Mouse (Mus musculus) embryonic facial prominence, embryonic 13.5 days (tissue): ENCODE results near the gene C4b. TPM values are rescaled to one million over a fixed set of nuclear protein-coding genes. Genes with fewer than 3 reads are reported as not detected.

Experiments used
- ATAC-seq: fragments of 200-750 bp; cut with Nextera tagmentation; 2 replicates; pipeline ENCODE4 v1.8.0; 2017; ENCODE audit warnings: low read depth; ENCODE audit not compliant: insufficient number of reproducible peaks, insufficient read depth, low FRiP score, low TSS enrichment
- H3K27ac ChIP-seq: fragments of 300-500 bp; sonication (generic); 2 replicates; pipeline ENCODE4 v1.5.1; 2015; ENCODE audit warnings: moderate library complexity, mild to moderate bottlenecking, inconsistent platforms
- H3K27me3 ChIP-seq: fragments of 300-500 bp; sonication (generic); 2 replicates; pipeline ENCODE4 v1.6.1; 2015; ENCODE audit warnings: mild to moderate bottlenecking, inconsistent platforms
- H3K36me3 ChIP-seq: fragments of 300-500 bp; sonication (generic); 2 replicates; pipeline ENCODE4 v1.6.1; 2015; ENCODE audit warnings: mild to moderate bottlenecking, inconsistent platforms
- H3K4me1 ChIP-seq: fragments of 300-500 bp; sonication (generic); 2 replicates; pipeline ENCODE4 v1.6.1; 2015; ENCODE audit warnings: inconsistent platforms
- H3K4me2 ChIP-seq: fragments of 300-500 bp; sonication (generic); 2 replicates; pipeline ENCODE4 v1.6.1; 2015; ENCODE audit warnings: moderate library complexity, mild to moderate bottlenecking, inconsistent platforms
- H3K4me3 ChIP-seq: fragments of 300-500 bp; sonication (generic); 2 replicates; pipeline ENCODE4 v1.5.1; 2015; ENCODE audit warnings: mild to moderate bottlenecking, inconsistent platforms
- H3K9ac ChIP-seq: fragments of 300-500 bp; sonication (generic); 2 replicates; pipeline ENCODE4 v1.6.1; 2015; ENCODE audit warnings: mild to moderate bottlenecking, inconsistent platforms
- H3K9me3 ChIP-seq: fragments of 300-500 bp; sonication (generic); 2 replicates; pipeline ENCODE4 v1.6.1; 2016; ENCODE audit warnings: inconsistent platforms
- WGBS: fragments of 180-500 bp; shearing (Covaris S2); methylation state at CpG from one replicate; pipeline ENCODE4 v1.1.7; 2015; ENCODE audit warnings: mixed read lengths; 5-methylcytosine and 5-hydroxymethylcytosine counted together
- microRNA-seq: library from miRNA; unstranded; fragments of <30 nt; microRNA quantifications from one replicate; pipeline ENCODE4, GENCODE M21; 2016
- polyA plus RNA-seq: library from polyadenylated mRNA; unstranded; fragments of >200 nt; fragmentation: Nextera tagmentation; extraction: Ambion mirVana; gene quantifications from 2 replicates; pipeline ENCODE4 v1.2.1, GENCODE M21; 2015

Gene C4b
- polyA plus RNA-seq, 1 experiment from 2014 or later = not detected

- Histone ChIP-seq H3K9ac (no peak overlapping the region), H3K4me3 (no peak overlapping the region), H3K9me3 (no peaks in the 10 kb centered on the region), H3K27ac (no peak overlapping the region), H3K4me1 (peaks cover 37% of the 10 kb centered on the region), H3K4me2 (no peak overlapping the region), H3K27me3 (peaks cover 57% of the 10 kb centered on the region), H3K36me3 (no peaks in the 10 kb centered on the region)
- no peak for ATAC-seq
- 76% methylated on average over 4 of the region's 4 CpGs for WGBS
Measured at GRCm38 (mm10) chr17:34680621-34681020, 63.1 kb downstream of the C4b start.

GRCm38 (mm10) chr17:34680191-34680590, 63.5 kb downstream of the C4b start:
- H3K27me3 ChIP-seq = peaks cover 61% of the 10 kb centered on the region
- no peak overlapping the region for H3K4me2 ChIP-seq

More at GRCm38 (mm10) chr17:34680191-34680590, 63.5 kb downstream of the C4b start:
- no peak overlapping the region for H3K27ac ChIP-seq
- peaks cover 34% of the 10 kb centered on the region for H3K4me1 ChIP-seq
- 81% methylated on average over 26 of the region's 26 CpGs for WGBS
- H3K36me3 ChIP-seq = no peaks in the 10 kb centered on the region
- ATAC-seq = no peak
- H3K4me3 ChIP-seq = no peak overlapping the region
- H3K9me3 ChIP-seq = no peaks in the 10 kb centered on the region
- no peak overlapping the region for H3K9ac ChIP-seq

Small RNA genes lying within 50 kb of the gene (microRNA-seq; reads per million reads assigned to microRNA genes)
- gene Gm27471 = not detected

Other genes starting within 250 kb of the C4b start
- gene Btnl6, start 226.5 kb downstream of the C4b start, polyA plus RNA-seq = 0.54 TPM in 1 of 2 replicates, not detected in the other
- gene Notch4, start 179.6 kb downstream of the C4b start, polyA plus RNA-seq = 4.4 and 5.0 TPM in 2 replicates
- 5.3 and 6.0 TPM in 2 replicates for gene Gpsm3, start 154.1 kb downstream of the C4b start, polyA plus RNA-seq
- 14.8 and 19.2 TPM in 2 replicates for gene Pbx2, start 152.6 kb downstream of the C4b start, polyA plus RNA-seq
- 3.6 and 4.2 TPM in 2 replicates for gene Ager, start 146.0 kb downstream of the C4b start, polyA plus RNA-seq
- gene Rnf5, start 140.2 kb downstream of the C4b start, polyA plus RNA-seq = 130 and 132 TPM in 2 replicates
- gene Agpat1, start 139.6 kb downstream of the C4b start, polyA plus RNA-seq = 50.7 and 57.5 TPM in 2 replicates
- 7.5 and 10.2 TPM in 2 replicates for gene Egfl8, start 127.9 kb downstream of the C4b start, polyA plus RNA-seq
- gene Ppt2, start 115.4 kb downstream of the C4b start, polyA plus RNA-seq = 21.6 and 22.2 TPM in 2 replicates
- gene Prrt1, start 114.3 kb downstream of the C4b start, polyA plus RNA-seq = 0.55 and 0.78 TPM in 2 replicates
- gene Fkbpl, start 99.1 kb downstream of the C4b start, polyA plus RNA-seq = 15.0 and 18.0 TPM in 2 replicates
- 97.8 and 106 TPM in 2 replicates for gene Atf6b, start 96.7 kb downstream of the C4b start, polyA plus RNA-seq
- gene Tnxb, start 73.3 kb downstream of the C4b start, polyA plus RNA-seq = 0.03 and 0.04 TPM in 2 replicates
- gene Cyp21a1, start 60.7 kb upstream of the C4b start, polyA plus RNA-seq = not detected in 2 replicates
- 25.4 and 29.4 TPM in 2 replicates for gene Stk19, start 93.1 kb upstream of the C4b start, polyA plus RNA-seq
- gene Dxo, start 93.1 kb upstream of the C4b start, polyA plus RNA-seq = 66.3 and 75.1 TPM in 2 replicates
- gene Skiv2l, start 106.3 kb upstream of the C4b start, polyA plus RNA-seq = 52.2 and 55.6 TPM in 2 replicates
- gene Nelfe, start 106.5 kb upstream of the C4b start, polyA plus RNA-seq = 119 and 126 TPM in 2 replicates
- 1.6 and 5.7 TPM in 2 replicates for gene Cfb, start 118.6 kb upstream of the C4b start, polyA plus RNA-seq
- gene Zbtb12, start 135.6 kb upstream of the C4b start, polyA plus RNA-seq = 5.5 and 7.1 TPM in 2 replicates
- not detected in 2 replicates for gene Gm20547, start 138.2 kb upstream of the C4b start, polyA plus RNA-seq
- 2.7 and 3.2 TPM in 2 replicates for gene C2, start 154.4 kb upstream of the C4b start, polyA plus RNA-seq
- 98.5 and 100 TPM in 2 replicates for gene Ehmt2, start 154.6 kb upstream of the C4b start, polyA plus RNA-seq
- 0.24 and 0.83 TPM in 2 replicates for gene Slc44a4, start 170.6 kb upstream of the C4b start, polyA plus RNA-seq
- gene Neu1, start 187.4 kb upstream of the C4b start, polyA plus RNA-seq = 18.8 and 20.3 TPM in 2 replicates
- gene Hspa1b, start 215.4 kb upstream of the C4b start, polyA plus RNA-seq = 0.53 and 0.87 TPM in 2 replicates
- not detected in 2 replicates for gene Gm20481, start 226.0 kb upstream of the C4b start, polyA plus RNA-seq
- gene Hspa1a, start 228.3 kb upstream of the C4b start, polyA plus RNA-seq = 5.8 and 6.1 TPM in 2 replicates
- 0.77 and 0.85 TPM in 2 replicates for gene Hspa1l, start 228.8 kb upstream of the C4b start, polyA plus RNA-seq
- 190 and 227 TPM in 2 replicates for gene Lsm2, start 238.0 kb upstream of the C4b start, polyA plus RNA-seq